Mouse (Mus musculus) midbrain, embryonic 15.5 days (tissue): ENCODE measurements around the gene Mapk7. TPM values are rescaled to one million over a fixed set of nuclear protein-coding genes. Genes with fewer than 3 reads are reported as not detected.
A peak's percentile ranks its signal among the peaks of the same experiment; 100 is the strongest.

Experiments used
- ATAC-seq: fragments of 200-750 bp; cut with Nextera tagmentation; replicated peaks from 2 replicates; pipeline ENCODE4 v1.8.0; 2017; ENCODE audit warnings: moderate TSS enrichment
- H3K27ac ChIP-seq: fragments of 300-500 bp; sonication (generic); 2 replicates; pipeline ENCODE4 v1.5.1; 2015; ENCODE audit warnings: mild to moderate bottlenecking, inconsistent platforms
- H3K27me3 ChIP-seq: fragments of 300-500 bp; sonication (generic); replicated peaks from 2 replicates; pipeline ENCODE4 v1.6.1; 2015; ENCODE audit warnings: inconsistent platforms
- H3K36me3 ChIP-seq: fragments of 300-500 bp; sonication (generic); replicated peaks from 2 replicates; pipeline ENCODE4 v1.6.1; 2015; ENCODE audit warnings: inconsistent platforms
- H3K4me1 ChIP-seq: fragments of 300-500 bp; sonication (generic); 2 replicates; pipeline ENCODE4 v1.6.1; 2015; ENCODE audit warnings: inconsistent platforms
- H3K4me2 ChIP-seq: fragments of 300-500 bp; sonication (generic); 2 replicates; pipeline ENCODE4 v1.6.1; 2015; ENCODE audit warnings: inconsistent platforms, mild to moderate bottlenecking, moderate library complexity
- H3K4me3 ChIP-seq: fragments of 300-500 bp; sonication (generic); 2 replicates; pipeline ENCODE4 v1.5.1; 2015; ENCODE audit warnings: mild to moderate bottlenecking, inconsistent platforms
- H3K9ac ChIP-seq: fragments of 300-500 bp; sonication (generic); 2 replicates; pipeline ENCODE4 v1.6.1; 2015; ENCODE audit warnings: mild to moderate bottlenecking, inconsistent platforms
- H3K9me3 ChIP-seq: fragments of 300-500 bp; sonication (generic); 2 replicates; pipeline ENCODE4 v1.6.1; 2016; ENCODE audit warnings: inconsistent platforms
- WGBS: fragments of 180-500 bp; shearing (Covaris S2); methylation state at CpG from one replicate; pipeline ENCODE4 v1.1.7; 2015; ENCODE audit warnings: mixed read lengths; 5-methylcytosine and 5-hydroxymethylcytosine counted together
- polyA plus RNA-seq: library from polyadenylated mRNA; unstranded; fragments of >200 nt; fragmentation: Nextera tagmentation; extraction: Ambion mirVana; gene quantifications from 2 replicates; pipeline ENCODE4 v1.2.1, GENCODE M21; 2015

Mapk7 gene
- polyA plus RNA-seq: 72.3 and 73.1 TPM in 2 replicates

DNA sequence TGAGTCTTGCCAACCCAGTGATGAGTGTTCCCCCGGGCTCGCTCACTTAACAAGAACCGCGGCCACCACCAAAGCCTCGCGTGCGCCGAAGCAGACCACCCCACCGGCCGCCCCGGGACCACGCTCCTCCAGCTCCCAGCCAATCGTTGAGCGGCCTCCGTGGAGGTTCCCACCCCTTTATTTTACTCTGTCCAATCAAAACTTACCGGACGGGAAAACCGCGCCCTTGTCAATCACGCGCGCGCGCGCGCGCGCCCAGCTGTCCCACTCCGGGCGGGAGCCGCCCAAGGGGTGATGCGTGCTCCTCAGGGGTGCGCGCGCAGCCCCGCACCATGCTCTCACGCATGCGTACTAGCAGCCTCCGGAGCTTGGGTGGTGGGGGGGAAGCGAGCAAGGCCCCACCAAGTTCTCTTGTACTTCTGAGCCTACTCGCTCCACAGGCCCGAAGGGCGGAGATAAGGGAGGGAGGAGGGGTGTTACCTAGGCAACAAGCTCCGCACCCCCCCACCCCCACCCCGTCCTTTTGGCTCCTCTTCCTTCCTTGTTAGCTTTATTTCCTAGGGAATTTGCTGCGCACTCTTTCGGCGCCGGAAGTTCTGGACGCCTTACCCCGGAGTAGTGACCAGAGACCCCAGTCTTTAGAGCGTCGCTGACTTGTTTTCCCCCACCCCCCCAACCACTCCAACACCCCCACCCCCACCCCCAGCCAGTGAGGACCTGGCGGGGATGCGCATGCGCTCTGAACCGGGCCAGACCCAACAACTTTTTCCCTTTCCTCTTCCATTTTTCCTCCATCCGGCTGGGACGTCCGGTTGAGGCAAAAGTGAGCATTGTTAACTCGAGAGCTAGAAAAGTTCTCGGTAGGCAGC, at the start of gene Mapk7:
Gene Mapk7, minus strand, starts transcription at position 278 of the 869 bp plus-strand sequence.
- H3K27me3 ChIP-seq: no peaks in the 10 kb centered on the region
- H3K9ac ChIP-seq: peak within 1 kb of the TSS; percentile 67
- no peaks in the 10 kb centered on the region for H3K9me3 ChIP-seq
- H3K4me2 ChIP-seq: peak within 1 kb of the TSS; percentile 66
- H3K36me3 ChIP-seq: peaks cover 16% of the 10 kb centered on the region
- peaks cover 21% of the 10 kb centered on the region for H3K4me1 ChIP-seq
- peak; percentile 98 for ATAC-seq
- WGBS: under 1% methylated on average over 62 of the region's 62 CpGs
- H3K27ac ChIP-seq: peak within 1 kb of the TSS; percentile 89
- H3K4me3 ChIP-seq: peak within 1 kb of the TSS; percentile 86

DNA sequence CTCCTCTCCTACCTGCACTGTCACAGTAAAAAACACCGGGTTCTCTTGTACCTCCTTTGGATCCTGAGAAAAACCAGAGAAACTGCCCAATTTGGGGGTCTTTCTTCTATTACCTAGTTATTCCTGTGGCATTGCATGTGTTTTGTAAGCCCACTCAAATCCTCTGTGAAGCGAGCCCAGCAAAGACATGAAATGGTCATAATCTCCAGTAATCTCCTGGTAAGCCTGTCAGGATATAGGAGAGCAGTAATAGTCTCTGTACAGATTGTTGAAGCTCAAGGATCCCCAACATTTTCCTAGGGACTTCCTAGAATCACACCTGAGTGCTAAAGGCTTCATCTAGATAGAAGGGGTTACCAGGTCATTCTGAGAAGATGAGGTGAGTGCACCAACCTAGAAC, 46.9 kb upstream of the Mapk7 start:
- ATAC-seq: no peak
- no peak overlapping the region for H3K4me3 ChIP-seq
- no peak overlapping the region for H3K27ac ChIP-seq
- 0 out of 2 replicates have a peak, but pooled peaks cover 4% of the 10 kb centered on the region for H3K4me1 ChIP-seq
- H3K36me3 ChIP-seq: peaks cover 9% of the 10 kb centered on the region; the same call in 1 of the 2 replicates
- no peak overlapping the region for H3K4me2 ChIP-seq
- no peaks in the 10 kb centered on the region for H3K27me3 ChIP-seq
- WGBS: 91% methylated on average over 2 of the region's 2 CpGs
- no peak overlapping the region for H3K9ac ChIP-seq
- H3K9me3 ChIP-seq: no peaks in the 10 kb centered on the region

DNA sequence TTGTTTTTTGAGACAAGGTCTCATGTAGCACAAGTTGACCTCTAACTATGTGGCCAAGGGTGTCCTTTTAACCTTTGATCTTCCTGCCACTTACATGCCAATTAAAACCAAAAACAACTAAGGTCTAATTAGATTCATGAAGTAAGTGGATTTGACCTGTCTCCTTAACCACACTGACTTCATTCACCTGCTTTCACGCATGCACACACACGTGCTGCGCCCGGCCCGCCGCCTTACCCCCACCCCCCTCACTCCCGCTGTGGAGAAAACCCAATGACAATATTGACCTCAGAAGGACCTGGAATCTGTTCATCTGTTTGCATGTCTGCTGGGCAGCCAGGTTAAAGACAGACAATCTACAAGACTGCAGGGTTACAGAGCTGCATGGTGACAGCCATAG, 46.4 kb upstream of the Mapk7 start:
- Histone ChIP-seq H3K4me3 (no peak overlapping the region), H3K4me1 (0 out of 2 replicates have a peak, but pooled peaks cover 4% of the 10 kb centered on the region), H3K9ac (no peak overlapping the region), H3K9me3 (no peaks in the 10 kb centered on the region), H3K27ac (no peak overlapping the region), H3K36me3 (peaks cover 4% of the 10 kb centered on the region; the same call in 1 of the 2 replicates), H3K27me3 (no peaks in the 10 kb centered on the region), H3K4me2 (no peak overlapping the region)
- 88% methylated on average over 7 of the region's 7 CpGs for WGBS
- ATAC-seq: no peak

DNA sequence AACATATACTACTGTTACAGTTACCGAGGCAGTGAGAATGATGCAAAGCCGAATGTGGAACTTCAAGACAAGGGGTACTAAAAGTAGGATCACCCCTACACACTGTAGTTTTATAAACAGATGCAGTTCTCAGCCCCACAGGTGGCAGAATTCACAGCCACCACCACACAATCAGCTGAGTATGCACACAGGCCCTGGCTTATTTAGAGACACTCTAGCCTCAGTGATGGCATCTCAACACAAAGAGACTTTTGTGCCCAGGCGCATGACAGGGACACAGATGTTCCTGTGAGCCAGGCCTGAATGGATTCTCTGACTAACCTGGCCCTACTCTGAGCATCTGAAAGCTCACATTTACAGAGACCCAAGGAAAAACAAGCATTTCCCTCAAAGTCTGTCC, 43.2 kb upstream of the Mapk7 start:
- no peak overlapping the region for H3K9ac ChIP-seq
- no peaks in the 10 kb centered on the region for H3K4me1 ChIP-seq
- H3K4me2 ChIP-seq: no peak overlapping the region
- no peaks in the 10 kb centered on the region for H3K36me3 ChIP-seq
- no peak for ATAC-seq
- H3K4me3 ChIP-seq: no peak overlapping the region
- no peaks in the 10 kb centered on the region for H3K27me3 ChIP-seq
- H3K27ac ChIP-seq: no peak overlapping the region
- no peaks in the 10 kb centered on the region for H3K9me3 ChIP-seq
- 92% methylated on average over 3 of the region's 3 CpGs for WGBS

DNA sequence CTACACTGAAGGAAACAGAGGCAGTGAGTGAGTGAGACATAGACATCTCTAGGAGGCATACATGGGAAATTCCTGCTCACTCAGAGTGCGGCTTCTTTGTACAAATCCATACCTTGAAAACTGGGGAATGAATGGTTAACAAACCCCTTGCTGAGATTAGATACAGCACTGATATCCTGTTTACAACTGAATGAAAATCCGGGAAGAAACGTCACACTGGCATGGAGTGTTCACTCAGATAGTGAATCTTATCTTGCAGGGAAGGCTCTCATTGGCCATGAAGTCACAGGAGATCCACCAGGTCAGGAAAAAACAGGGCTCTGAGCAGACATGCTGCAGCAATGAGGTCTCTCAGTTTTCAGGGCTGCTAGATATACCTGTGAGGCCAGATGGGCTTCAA, 42.7 kb upstream of the Mapk7 start:
- H3K4me2 ChIP-seq: no peak overlapping the region
- H3K4me3 ChIP-seq: no peak overlapping the region
- no peaks in the 10 kb centered on the region for H3K9me3 ChIP-seq
- H3K9ac ChIP-seq: no peak overlapping the region
- no peaks in the 10 kb centered on the region for H3K36me3 ChIP-seq
- 69% methylated on average over 3 of the region's 3 CpGs for WGBS
- H3K27ac ChIP-seq: no peak overlapping the region
- ATAC-seq: no peak
- H3K4me1 ChIP-seq: no peaks in the 10 kb centered on the region
- no peaks in the 10 kb centered on the region for H3K27me3 ChIP-seq

DNA sequence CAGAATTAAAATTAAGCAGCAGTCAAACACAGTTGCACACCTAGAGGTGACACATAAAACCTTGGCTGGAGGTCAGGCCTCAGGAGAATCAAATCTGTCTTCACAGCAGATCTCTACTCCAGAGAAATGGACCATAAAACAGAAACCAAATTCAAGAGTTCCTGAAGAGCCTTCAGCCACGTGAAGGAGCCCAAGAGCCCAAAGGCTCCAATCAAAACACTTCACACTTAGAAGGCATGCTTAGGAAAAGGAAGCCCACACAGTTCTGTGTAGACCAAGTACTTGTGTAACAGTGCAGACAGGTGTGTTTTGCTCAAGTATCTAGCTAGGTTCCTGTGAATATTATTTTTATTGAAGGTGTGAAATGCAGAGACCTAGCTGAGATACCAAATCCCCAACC, 41.3 kb upstream of the Mapk7 start:
- Histone ChIP-seq H3K4me1 (no peaks in the 10 kb centered on the region), H3K27me3 (no peaks in the 10 kb centered on the region), H3K9me3 (no peaks in the 10 kb centered on the region), H3K4me2 (no peak overlapping the region), H3K9ac (no peak overlapping the region), H3K27ac (no peak overlapping the region), H3K36me3 (no peaks in the 10 kb centered on the region), H3K4me3 (no peak overlapping the region)
- WGBS: 68% methylated on average over 1 of the region's 1 CpGs
- ATAC-seq: no peak

DNA sequence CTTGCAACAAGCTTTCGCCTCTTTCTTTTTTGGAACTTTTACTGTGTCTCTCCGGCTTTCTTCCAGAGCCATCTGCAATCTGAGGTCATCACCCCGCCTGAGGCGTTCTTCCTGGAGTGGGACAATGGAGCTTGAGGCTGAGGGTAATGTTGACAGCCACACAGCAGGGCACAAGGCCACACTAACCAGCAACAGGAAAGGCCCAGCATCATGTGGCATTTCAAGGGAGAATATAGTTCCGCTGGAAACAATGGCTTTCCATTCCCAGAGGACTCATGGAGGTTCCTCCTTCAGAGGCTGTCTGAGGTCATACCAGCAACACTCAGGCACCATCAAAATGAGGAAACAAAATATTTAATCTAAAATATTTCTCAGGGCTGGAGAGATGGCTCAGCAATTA, 39.4 kb upstream of the Mapk7 start:
- Histone ChIP-seq H3K4me3 (no peak overlapping the region), H3K4me1 (peaks cover 9% of the 10 kb centered on the region), H3K36me3 (no peaks in the 10 kb centered on the region), H3K4me2 (no peak overlapping the region), H3K27ac (no peak overlapping the region), H3K9me3 (no peaks in the 10 kb centered on the region), H3K9ac (no peak overlapping the region), H3K27me3 (no peaks in the 10 kb centered on the region)
- WGBS: 73% methylated on average over 5 of the region's 5 CpGs
- no peak for ATAC-seq

DNA sequence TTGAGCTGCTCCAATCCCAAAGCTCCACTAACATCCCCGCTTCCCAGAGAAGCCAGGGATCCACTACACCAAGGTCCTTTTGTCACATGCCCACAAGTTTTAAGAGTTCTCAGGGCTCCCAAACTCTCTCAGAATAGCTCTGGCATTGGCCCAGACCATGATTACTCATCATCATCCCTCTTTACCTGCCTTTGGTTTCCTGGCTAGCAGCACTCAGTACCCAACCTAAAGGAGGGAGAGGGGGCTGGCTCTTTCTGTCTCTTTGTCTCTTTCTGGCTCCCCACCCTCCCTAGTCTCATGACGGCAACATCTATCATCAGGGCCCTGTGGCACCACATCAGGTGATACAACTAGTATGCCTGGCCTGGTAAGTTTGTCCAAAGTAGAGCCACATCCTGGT, 38.6 kb upstream of the Mapk7 start:
- ATAC-seq: no peak
- H3K4me1 ChIP-seq: peaks cover 9% of the 10 kb centered on the region
- no peaks in the 10 kb centered on the region for H3K27me3 ChIP-seq
- WGBS: 95% methylated on average over 2 of the region's 2 CpGs
- H3K27ac ChIP-seq: no peak overlapping the region
- no peaks in the 10 kb centered on the region for H3K36me3 ChIP-seq
- H3K9me3 ChIP-seq: no peaks in the 10 kb centered on the region
- H3K4me2 ChIP-seq: no peak overlapping the region
- no peak overlapping the region for H3K9ac ChIP-seq
- H3K4me3 ChIP-seq: no peak overlapping the region

DNA sequence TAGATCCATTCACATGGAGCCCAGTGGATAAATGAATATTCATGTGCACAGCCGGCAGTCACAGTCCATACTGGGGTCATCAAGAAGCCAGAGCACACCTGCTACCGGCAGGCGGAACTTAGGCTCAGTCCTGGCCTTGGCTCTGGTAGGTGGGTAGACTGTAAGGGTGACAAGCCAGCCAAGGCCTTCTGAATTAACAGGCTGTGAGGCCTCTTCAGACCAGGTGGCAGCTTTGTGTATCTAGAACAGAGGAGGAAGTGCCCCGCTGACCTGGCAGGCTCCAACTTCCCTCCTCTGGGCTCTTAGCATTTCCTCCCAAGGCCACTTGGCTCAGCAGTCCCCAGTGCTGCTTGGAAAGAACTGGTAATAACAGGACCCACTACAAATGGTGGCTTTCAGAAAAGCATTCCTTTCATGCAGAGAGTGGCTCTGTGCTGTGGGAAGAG, 35.1 kb upstream of the Mapk7 start:
- Histone ChIP-seq H3K4me3 (no peak overlapping the region), H3K27ac (no peak overlapping the region), H3K9me3 (no peaks in the 10 kb centered on the region), H3K9ac (no peak overlapping the region), H3K27me3 (no peaks in the 10 kb centered on the region), H3K36me3 (0 out of 2 replicates have a peak, but pooled peaks cover 2% of the 10 kb centered on the region), H3K4me1 (peaks cover 9% of the 10 kb centered on the region), H3K4me2 (no peak overlapping the region)
- WGBS: 29% methylated on average over 4 of the region's 4 CpGs
- ATAC-seq: no peak

DNA sequence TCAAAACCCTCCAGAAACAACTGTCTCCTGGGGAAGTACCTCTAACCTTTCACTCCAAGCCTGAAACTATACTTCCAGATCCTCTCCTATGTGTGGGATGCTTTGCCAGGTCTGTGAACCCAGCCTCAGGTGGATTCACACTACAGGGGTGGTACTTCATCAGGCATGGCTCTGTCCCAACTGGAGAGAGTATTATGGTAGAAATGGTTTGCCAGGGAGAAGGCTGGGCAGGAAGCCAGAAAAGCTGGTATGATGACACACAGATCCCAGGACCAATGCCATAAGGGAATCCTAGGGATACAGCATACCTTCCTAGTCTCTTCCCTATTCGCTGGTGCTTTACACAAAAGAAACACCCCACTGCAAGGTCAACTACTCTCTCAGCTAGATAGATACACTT, 32.7 kb upstream of the Mapk7 start:
- WGBS: 75% methylated on average over 1 of the region's 1 CpGs
- H3K4me3 ChIP-seq: no peak overlapping the region
- peaks cover 9% of the 10 kb centered on the region for H3K4me1 ChIP-seq
- no peaks in the 10 kb centered on the region for H3K9me3 ChIP-seq
- H3K36me3 ChIP-seq: peaks cover 3% of the 10 kb centered on the region; the same call in 1 of the 2 replicates
- H3K27me3 ChIP-seq: no peaks in the 10 kb centered on the region
- ATAC-seq: no peak
- no peak overlapping the region for H3K27ac ChIP-seq
- no peak overlapping the region for H3K9ac ChIP-seq
- no peak overlapping the region for H3K4me2 ChIP-seq

DNA sequence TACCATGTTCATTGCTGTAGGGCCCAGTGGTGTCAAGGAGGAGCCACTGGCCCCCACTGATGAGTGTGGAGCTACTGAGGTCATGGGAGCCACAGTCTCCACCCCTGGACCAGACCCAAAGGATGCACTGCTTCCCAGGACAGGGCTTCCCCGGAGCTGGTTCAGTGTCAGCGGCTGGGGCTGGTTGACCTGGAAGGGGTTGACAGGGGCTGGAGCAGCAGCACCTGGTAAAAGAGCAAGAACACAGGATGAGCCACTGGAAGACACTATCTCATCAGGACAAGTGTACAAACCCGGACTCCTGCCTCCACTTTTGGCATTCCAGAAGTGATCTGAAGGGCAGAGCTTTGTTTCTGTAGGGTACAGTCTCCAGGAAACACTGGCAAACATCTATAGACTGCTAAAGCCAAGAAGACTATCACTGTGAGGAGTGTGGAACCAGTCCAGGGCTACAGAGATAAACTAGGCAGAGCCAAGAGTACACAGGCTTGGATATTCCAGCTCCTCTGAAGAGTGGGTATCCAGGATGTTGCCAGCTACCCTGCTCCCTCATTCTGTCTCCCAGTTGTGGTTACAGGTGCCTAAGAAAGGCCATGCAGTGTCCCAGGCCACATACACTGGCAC, 25.4 kb upstream of the Mapk7 start:
- no peak overlapping the region for H3K27ac ChIP-seq
- no peak overlapping the region for H3K9ac ChIP-seq
- H3K27me3 ChIP-seq: no peaks in the 10 kb centered on the region
- H3K36me3 ChIP-seq: peaks cover 17% of the 10 kb centered on the region
- no peak for ATAC-seq
- 94% methylated on average over 3 of the region's 3 CpGs for WGBS
- H3K4me3 ChIP-seq: no peak overlapping the region
- H3K4me1 ChIP-seq: no peaks in the 10 kb centered on the region
- no peak overlapping the region for H3K4me2 ChIP-seq
- no peaks in the 10 kb centered on the region for H3K9me3 ChIP-seq

DNA sequence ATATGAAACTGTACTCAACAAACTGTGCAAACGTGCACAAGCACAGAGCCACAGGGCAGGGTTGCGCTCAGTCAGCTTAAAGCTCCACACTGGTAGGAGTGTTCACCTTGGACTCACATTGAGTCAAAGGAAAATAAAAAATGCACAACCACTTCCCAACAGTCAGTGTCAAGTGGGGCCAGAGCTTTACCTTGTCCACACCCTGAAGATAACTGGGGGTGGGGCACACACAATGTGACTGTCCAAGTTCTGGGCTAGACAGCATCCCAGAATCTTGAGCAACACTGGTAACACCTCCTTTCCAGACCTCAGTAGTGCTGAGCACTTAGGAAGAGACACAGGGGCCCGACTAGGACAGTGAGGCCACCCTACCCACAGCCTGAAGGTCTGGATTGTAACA, 24.7 kb upstream of the Mapk7 start:
- Histone ChIP-seq H3K9me3 (no peaks in the 10 kb centered on the region), H3K4me3 (no peak overlapping the region), H3K36me3 (peaks cover 14% of the 10 kb centered on the region), H3K9ac (no peak overlapping the region), H3K27me3 (no peaks in the 10 kb centered on the region), H3K4me2 (no peak overlapping the region), H3K4me1 (no peaks in the 10 kb centered on the region), H3K27ac (no peak overlapping the region)
- WGBS: 90% methylated on average over 3 of the region's 3 CpGs
- ATAC-seq: no peak
